Mouse (Mus musculus) liver, embryonic 14.5 days (tissue): ENCODE data around the gene Clcf1.

Source experiments
- CTCF ChIP-seq: IDR thresholded peaks from 2 replicates; pipeline ENCODE4 v1.5.1; 2016; ENCODE audit warnings: antibody characterized with exemption, low read depth, control low read depth
- EP300 ChIP-seq: IDR thresholded peaks from 2 replicates; pipeline ENCODE4 v1.6.1; 2016; ENCODE audit warnings: antibody characterized with exemption, low read depth

- no peak for TF ChIP-seq CTCF
- no peak for TF ChIP-seq EP300
These were observed 49.7 kb downstream of the Clcf1 start for GRCm38 (mm10) chr19:4263702-4264101.
